Mouse (Mus musculus): ENCODE data around the gene Hsf2. TPM values are rescaled to one million over a fixed set of nuclear protein-coding genes. Genes with fewer than 3 reads are reported as not detected.
A peak's percentile ranks its signal among the peaks of the same experiment; 100 is the strongest.
"Not testable (repeated sequence)": the region's sequence is repeated elsewhere in the genome, so short reads cannot be mapped to it uniquely, and the experiment has no call there.

Hsf2 gene
- polyA plus RNA-seq, 1 experiment = 1.2 TPM

GRCm38 (mm10) chr10:57463298-57463697, 22.9 kb upstream of the Hsf2 start:
- H3K36me3 ChIP-seq (ENCODE audit: control insufficient read depth, insufficient read depth, low read length); H3K27me3 ChIP-seq (ENCODE audit: control insufficient read depth, insufficient read depth, low read length); H3K4me1 ChIP-seq (ENCODE audit: control insufficient read depth, insufficient read depth, insufficient read length); H3K27ac ChIP-seq (ENCODE audit: insufficient read depth, low read length); H3K4me3 ChIP-seq (ENCODE audit: extremely low read depth, insufficient read depth, insufficient read length): not testable (repeated sequence)
- 17% methylated on average over 10 of the region's 10 CpGs for WGBS
- peak; percentile 75; the same call in 1 of the 2 replicates for TF ChIP-seq CTCF (IDR thresholded peaks at IDR 0.05; ENCODE audit: extremely low read depth, insufficient read depth, insufficient read length, insufficient replicate concordance)
- DNase-seq (ENCODE audit: low read depth in 1 of 2, low spot score in 2 of 2) = peak; percentile 51 to 52

- no peak for DNase-seq (ENCODE audit: low read depth in 1 of 2, low spot score in 2 of 2)
- Histone ChIP-seq H3K4me3 (ENCODE audit: extremely low read depth, insufficient read depth, insufficient read length) (no peak overlapping the region), H3K36me3 (ENCODE audit: control insufficient read depth, insufficient read depth, low read length) (no peaks in the 10 kb centered on the region), H3K27ac (ENCODE audit: insufficient read depth, low read length) (no peak overlapping the region), H3K4me1 (ENCODE audit: control insufficient read depth, insufficient read depth, insufficient read length) (no peaks in the 10 kb centered on the region), H3K27me3 (ENCODE audit: control insufficient read depth, insufficient read depth, low read length) (no peaks in the 10 kb centered on the region; the same call in 1 of the 2 replicates)
- TF ChIP-seq CTCF (IDR thresholded peaks at IDR 0.05; ENCODE audit: extremely low read depth, insufficient read depth, insufficient read length, insufficient replicate concordance) (no peak), POLR2A (IDR thresholded peaks at IDR 0.05; ENCODE audit: low read depth, low read length) (no peak)
These were observed 20.4 kb upstream of the Hsf2 start for GRCm38 (mm10) chr10:57465768-57466167.

- DNase-seq (ENCODE audit: low read depth in 1 of 2, low spot score in 2 of 2) = no peak
- no peaks in the 10 kb centered on the region for H3K36me3 ChIP-seq (ENCODE audit: control insufficient read depth, insufficient read depth, low read length)
- no peaks in the 10 kb centered on the region for H3K4me1 ChIP-seq (ENCODE audit: control insufficient read depth, insufficient read depth, insufficient read length)
- no peak for TF ChIP-seq CTCF (IDR thresholded peaks at IDR 0.05; ENCODE audit: extremely low read depth, insufficient read depth, insufficient read length, insufficient replicate concordance)
- no peak overlapping the region for H3K4me3 ChIP-seq (ENCODE audit: extremely low read depth, insufficient read depth, insufficient read length)
- H3K27me3 ChIP-seq (ENCODE audit: control insufficient read depth, insufficient read depth, low read length) = no peaks in the 10 kb centered on the region
- H3K27ac ChIP-seq (ENCODE audit: insufficient read depth, low read length) = no peak overlapping the region
- WGBS = 88% methylated on average over 9 of the region's 9 CpGs
These were observed 8.9 kb upstream of the Hsf2 start for GRCm38 (mm10) chr10:57477121-57477843.

GRCm38 (mm10) chr10:57481717-57482116, 4.5 kb upstream of the Hsf2 start:
- Histone ChIP-seq H3K4me1 (ENCODE audit: control insufficient read depth, insufficient read depth, insufficient read length) (no peaks in the 10 kb centered on the region), H3K27ac (ENCODE audit: insufficient read depth, low read length) (no peak overlapping the region), H3K4me3 (ENCODE audit: extremely low read depth, insufficient read depth, insufficient read length) (no peak overlapping the region), H3K27me3 (ENCODE audit: control insufficient read depth, insufficient read depth, low read length) (no peaks in the 10 kb centered on the region), H3K36me3 (ENCODE audit: control insufficient read depth, insufficient read depth, low read length) (no peaks in the 10 kb centered on the region)
- TF ChIP-seq CTCF (IDR thresholded peaks at IDR 0.05; ENCODE audit: extremely low read depth, insufficient read depth, insufficient read length, insufficient replicate concordance) (no peak), POLR2A (IDR thresholded peaks at IDR 0.05; ENCODE audit: low read depth, low read length) (no peak)
- 78% methylated on average over 5 of the region's 5 CpGs for WGBS
- DNase-seq (ENCODE audit: low read depth in 1 of 2, low spot score in 2 of 2) = no peak

GRCm38 (mm10) chr10:57484741-57485140, 1.4 kb upstream of the Hsf2 start:
- no peak for TF ChIP-seq POLR2A (IDR thresholded peaks at IDR 0.05; ENCODE audit: low read depth, low read length)
- DNase-seq (ENCODE audit: low read depth in 1 of 2, low spot score in 2 of 2) = no peak
- Histone ChIP-seq H3K27ac (ENCODE audit: insufficient read depth, low read length) (no peak overlapping the region), H3K4me1 (ENCODE audit: control insufficient read depth, insufficient read depth, insufficient read length) (no peaks in the 10 kb centered on the region; the same call in 1 of the 2 replicates), H3K4me3 (ENCODE audit: extremely low read depth, insufficient read depth, insufficient read length) (no peak overlapping the region), H3K36me3 (ENCODE audit: control insufficient read depth, insufficient read depth, low read length) (no peaks in the 10 kb centered on the region), H3K27me3 (ENCODE audit: control insufficient read depth, insufficient read depth, low read length) (no peaks in the 10 kb centered on the region)
- WGBS = 93% methylated on average over 3 of the region's 3 CpGs

GRCm38 (mm10) chr10:57486542-57487071, 422 bp downstream of the Hsf2 start:
- TF ChIP-seq POLR2A (IDR thresholded peaks at IDR 0.05; ENCODE audit: low read depth, low read length) (no peak), CTCF (IDR thresholded peaks at IDR 0.05; ENCODE audit: extremely low read depth, insufficient read depth, insufficient read length, insufficient replicate concordance) (no peak)
- H3K4me3 ChIP-seq (ENCODE audit: extremely low read depth, insufficient read depth, insufficient read length) = peak overlapping the region; percentile 73
- no peaks in the 10 kb centered on the region for H3K27me3 ChIP-seq (ENCODE audit: control insufficient read depth, insufficient read depth, low read length)
- under 1% methylated on average over 65 of the region's 65 CpGs for WGBS
- DNase-seq (ENCODE audit: low read depth in 1 of 2, low spot score in 2 of 2) = peak in 1 of 2 experiments; percentile 57
- no peaks in the 10 kb centered on the region for H3K36me3 ChIP-seq (ENCODE audit: control insufficient read depth, insufficient read depth, low read length)
- H3K27ac ChIP-seq (ENCODE audit: insufficient read depth, low read length) = peak overlapping the region; percentile 45
- H3K4me1 ChIP-seq (ENCODE audit: control insufficient read depth, insufficient read depth, insufficient read length) = no peaks in the 10 kb centered on the region; the same call in 1 of the 2 replicates

- DNase-seq (ENCODE audit: low read depth in 1 of 2, low spot score in 2 of 2) = no peak
- H3K27me3 ChIP-seq (ENCODE audit: control insufficient read depth, insufficient read depth, low read length) = no peaks in the 10 kb centered on the region
- no peaks in the 10 kb centered on the region for H3K36me3 ChIP-seq (ENCODE audit: control insufficient read depth, insufficient read depth, low read length)
- TF ChIP-seq CTCF (IDR thresholded peaks at IDR 0.05; ENCODE audit: extremely low read depth, insufficient read depth, insufficient read length, insufficient replicate concordance) = no peak
- no peak for TF ChIP-seq POLR2A (IDR thresholded peaks at IDR 0.05; ENCODE audit: low read depth, low read length)
- 10% methylated on average over 8 of the region's 8 CpGs for WGBS
- no peak overlapping the region for H3K27ac ChIP-seq (ENCODE audit: insufficient read depth, low read length)
- peak overlapping the region; percentile 73; the same call in 1 of the 2 replicates for H3K4me3 ChIP-seq (ENCODE audit: extremely low read depth, insufficient read depth, insufficient read length)
- H3K4me1 ChIP-seq (ENCODE audit: control insufficient read depth, insufficient read depth, insufficient read length) = no peaks in the 10 kb centered on the region; the same call in 1 of the 2 replicates
These were observed 1.0 kb downstream of the Hsf2 start for GRCm38 (mm10) chr10:57487201-57487600.
